Mouse (Mus musculus): ENCODE results near the gene A830031A19Rik.

The A830031A19Rik gene

GRCm38 (mm10) chr11:24005445-24006156, 69.3 kb downstream of the A830031A19Rik start:
- Histone ChIP-seq H3K36me3 (ENCODE audit: insufficient read depth, low read length) (no peaks in the 10 kb centered on the region), H3K4me3 (replicated peaks; ENCODE audit: low read length) (no peak overlapping the region), H3K4me1 (replicated peaks; ENCODE audit: low read depth, low read length) (no peaks in the 10 kb centered on the region), H3K27me3 (ENCODE audit: insufficient read depth, low read length) (peaks cover 18% of the 10 kb centered on the region; the same call in 1 of the 2 replicates), H3K9me3 (ENCODE audit: low read length) (no peaks in the 10 kb centered on the region)
- TF ChIP-seq CTCF (conservative IDR thresholded peaks at IDR 0.05; ENCODE audit: low read length) (no peak), NANOG (IDR thresholded peaks at IDR 0.05; ENCODE audit: borderline replicate concordance, low read length) (no peak), POU5F1 (IDR thresholded peaks at IDR 0.05; ENCODE audit: borderline replicate concordance, low read length) (no peak)

- Histone ChIP-seq H3K9me3 (ENCODE audit: low read length) (no peaks in the 10 kb centered on the region), H3K36me3 (ENCODE audit: insufficient read depth, low read length) (no peaks in the 10 kb centered on the region), H3K4me1 (replicated peaks; ENCODE audit: low read depth, low read length) (no peaks in the 10 kb centered on the region), H3K4me3 (replicated peaks; ENCODE audit: low read length) (no peak overlapping the region), H3K27me3 (ENCODE audit: insufficient read depth, low read length) (peaks cover 8% of the 10 kb centered on the region; the same call in 1 of the 2 replicates)
- TF ChIP-seq POU5F1 (IDR thresholded peaks at IDR 0.05; ENCODE audit: borderline replicate concordance, low read length) (no peak), CTCF (conservative IDR thresholded peaks at IDR 0.05; ENCODE audit: low read length) (no peak), NANOG (IDR thresholded peaks at IDR 0.05; ENCODE audit: borderline replicate concordance, low read length) (no peak)
These were observed 74.2 kb downstream of the A830031A19Rik start for GRCm38 (mm10) chr11:24000675-24001074.
